Comparison of ENCODE assay signal across 14 mouse cellular contexts in the genomic region with DNA sequence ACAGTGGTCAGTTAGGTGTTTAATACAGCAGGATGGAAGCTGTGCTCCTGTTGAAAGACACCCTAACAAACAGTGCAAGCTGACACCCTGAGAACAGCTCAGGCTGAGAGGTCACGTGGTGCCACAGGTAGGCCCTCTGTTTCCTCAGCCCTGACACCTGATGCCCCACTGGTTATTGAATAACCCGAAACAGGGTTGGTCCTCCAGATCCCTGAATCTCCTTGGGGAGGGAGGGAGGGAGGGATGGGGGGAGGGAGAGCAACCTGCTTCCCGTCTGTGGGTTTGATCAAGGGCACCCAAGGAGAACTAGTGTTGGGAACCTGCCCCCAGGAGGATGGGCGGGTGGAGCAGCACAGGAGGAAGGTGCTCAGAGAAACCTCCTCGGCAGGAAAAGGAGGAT. TPM values are rescaled to one million over a fixed set of nuclear protein-coding genes. Genes with fewer than 3 reads are reported as not detected.
DNase-seq lines count a peak whose midpoint lies in the region; ATAC-seq lines count a peak whose summit lies in the region.
"Had no signal": no experiment of that assay in that cellular context is flagged by ENCODE, and none has a peak within 500 bp of the region (broad histone marks: within the 10 kb centered on the region; RNA-seq: fewer than 3 reads in every experiment).

No protein-coding gene starts in this region.

- WGBS in intestine, embryonic 16.5 days, result 40% methylated on average over 5 of the region's 5 CpGs
- 51% methylated on average over 5 of the region's 5 CpGs for WGBS in hindbrain, embryonic 14.5 days
- WGBS in hindbrain, embryonic 11.5 days, result 53% methylated on average over 5 of the region's 5 CpGs
- WGBS in heart, embryonic 12.5 days, result 56% methylated on average over 5 of the region's 5 CpGs

- H3K36me3 ChIP-seq in intestine, embryonic 16.5 days (ENCODE audit: control insufficient read depth, insufficient read depth, low read length), result no peaks in the 10 kb centered on the region
- H3K36me3 ChIP-seq in hindbrain, embryonic 14.5 days (replicated peaks; ENCODE audit: control insufficient read depth, insufficient read depth), result no peaks in the 10 kb centered on the region
- H3K36me3 ChIP-seq in hindbrain, embryonic 11.5 days (ENCODE audit: control insufficient read depth, insufficient read depth, low read length), result no peaks in the 10 kb centered on the region
- H3K36me3 ChIP-seq in heart, embryonic 12.5 days, result no peaks in the 10 kb centered on the region
- H3K36me3 ChIP-seq: heart, embryonic 10.5 days; hindbrain, embryonic 15.5 days had no signal

- no peak overlapping the region for H3K4me2 ChIP-seq in intestine, embryonic 16.5 days (ENCODE audit: low read depth, low read length)
- H3K4me2 ChIP-seq in hindbrain, embryonic 14.5 days (replicated peaks), result no peak overlapping the region
- H3K4me2 ChIP-seq in hindbrain, embryonic 11.5 days (replicated peaks; ENCODE audit: low read depth, low read length), result no peak overlapping the region
- no peak overlapping the region for H3K4me2 ChIP-seq in heart, embryonic 12.5 days
- H3K4me2 ChIP-seq: hindbrain, embryonic 15.5 days had no signal

- H3K27me3 ChIP-seq in intestine, embryonic 16.5 days (replicated peaks; ENCODE audit: control insufficient read depth, insufficient read depth, low read length), result no peaks in the 10 kb centered on the region
- H3K27me3 ChIP-seq in hindbrain, embryonic 14.5 days (ENCODE audit: control insufficient read depth, insufficient read depth, low read length), result peaks cover 4% of the 10 kb centered on the region; the same call in 1 of the 2 replicates
- peaks cover 2% of the 10 kb centered on the region for H3K27me3 ChIP-seq in hindbrain, embryonic 11.5 days (ENCODE audit: control insufficient read depth, insufficient read depth, low read length)
- H3K27me3 ChIP-seq in heart, embryonic 12.5 days (replicated peaks), result no peaks in the 10 kb centered on the region

- H3K4me3 ChIP-seq in intestine, embryonic 16.5 days (ENCODE audit: low read length), result no peak overlapping the region
- no peak overlapping the region for H3K4me3 ChIP-seq in hindbrain, embryonic 14.5 days (replicated peaks; ENCODE audit: low read length)
- H3K4me3 ChIP-seq in hindbrain, embryonic 11.5 days (ENCODE audit: low read depth, low read length), result no peak overlapping the region
- no peak overlapping the region for H3K4me3 ChIP-seq in heart, embryonic 12.5 days
- H3K4me3 ChIP-seq: erythroblast, embryonic 14.5 days; heart, embryonic 10.5 days; hindbrain, embryonic 15.5 days; left cerebral cortex, adult 2 months had no signal

- peak; percentile 94 for ATAC-seq in intestine, embryonic 16.5 days
- ATAC-seq in hindbrain, embryonic 14.5 days (ENCODE audit: low FRiP score), result no peak
- no peak for ATAC-seq in hindbrain, embryonic 11.5 days (ENCODE audit: low FRiP score)
- no peak for ATAC-seq in heart, embryonic 12.5 days (ENCODE audit: insufficient number of reproducible peaks, low FRiP score)

- H3K9ac ChIP-seq in intestine, embryonic 16.5 days (ENCODE audit: low read depth, low read length), result 0 out of 2 replicates have a peak overlapping the region, but pooled peaks have one; percentile 21
- no peak overlapping the region for H3K9ac ChIP-seq in hindbrain, embryonic 14.5 days
- H3K9ac ChIP-seq in hindbrain, embryonic 11.5 days (ENCODE audit: low read depth, low read length), result no peak overlapping the region
- no peak overlapping the region for H3K9ac ChIP-seq in heart, embryonic 12.5 days
- H3K9ac ChIP-seq: hindbrain, embryonic 15.5 days had no signal

- H3K4me1 ChIP-seq in intestine, embryonic 16.5 days (ENCODE audit: control insufficient read depth, insufficient read depth, low read length), result peaks cover 19% of the 10 kb centered on the region
- H3K4me1 ChIP-seq in hindbrain, embryonic 14.5 days (replicated peaks; ENCODE audit: control insufficient read depth, insufficient read depth, low read length), result no peaks in the 10 kb centered on the region
- no peaks in the 10 kb centered on the region for H3K4me1 ChIP-seq in hindbrain, embryonic 11.5 days (replicated peaks; ENCODE audit: control insufficient read depth, insufficient read depth, low read length)
- no peaks in the 10 kb centered on the region for H3K4me1 ChIP-seq in heart, embryonic 12.5 days (replicated peaks)
- H3K4me1 ChIP-seq: hindbrain, embryonic 15.5 days had no signal

- H3K27ac ChIP-seq in intestine, embryonic 16.5 days (ENCODE audit: low read length), result peak overlapping the region; percentile 79
- no peak overlapping the region for H3K27ac ChIP-seq in hindbrain, embryonic 14.5 days
- no peak overlapping the region for H3K27ac ChIP-seq in hindbrain, embryonic 11.5 days (ENCODE audit: low read depth, low read length)
- no peak overlapping the region for H3K27ac ChIP-seq in heart, embryonic 12.5 days (ENCODE audit: poor library complexity, severe bottlenecking)
- H3K27ac ChIP-seq: heart, embryonic 10.5 days; hindbrain, embryonic 15.5 days; left cerebral cortex, adult 2 months had no signal

- peak; percentile 34 for DNase-seq in R1 (ENCODE audit: low read depth, low spot score)
- peak; percentile 86 to 95 for DNase-seq in kidney, postnatal 25 days
- DNase-seq in lung, postnatal 10 days, result peak; percentile 49
- no peak for DNase-seq in hindbrain, embryonic 14.5 days (ENCODE audit: low spot score)
- DNase-seq in left cerebral cortex, adult 9 months (ENCODE audit: low spot score in 2 of 2), result no peak
- DNase-seq in hindbrain, embryonic 11.5 days (ENCODE audit: low spot score), result no peak
- DNase-seq: cerebellum, postnatal 25 days; thymus, postnatal 25 days had no signal

- no peaks in the 10 kb centered on the region for H3K9me3 ChIP-seq in intestine, embryonic 16.5 days (ENCODE audit: control insufficient read depth, low read length)
- no peaks in the 10 kb centered on the region for H3K9me3 ChIP-seq in hindbrain, embryonic 14.5 days (ENCODE audit: control insufficient read depth, low read length)
- H3K9me3 ChIP-seq in hindbrain, embryonic 11.5 days (ENCODE audit: control insufficient read depth, low read length), result no peaks in the 10 kb centered on the region
- no peaks in the 10 kb centered on the region for H3K9me3 ChIP-seq in heart, embryonic 12.5 days (replicated peaks)
- H3K9me3 ChIP-seq: heart, embryonic 10.5 days; hindbrain, embryonic 15.5 days had no signal

RNA-seq across cellular contexts. Expression of gene Hes1, which starts 18.6 kb away (rescaled TPM):
- polyA plus RNA-seq in intestine, embryonic 16.5 days (2015; fragmentation: Nextera tagmentation; extraction: Ambion mirVana), result 25.9 and 36.1 TPM in 2 replicates
- polyA plus RNA-seq in hindbrain, embryonic 14.5 days (2014; fragmentation: Nextera tagmentation; extraction: Ambion mirVana), result 14.0 and 18.0 TPM in 2 replicates
- polyA plus RNA-seq in hindbrain, embryonic 11.5 days (2014; fragmentation: Nextera tagmentation; extraction: Ambion mirVana), result 28.8 and 32.9 TPM in 2 replicates
- 32.7 and 34.7 TPM in 2 replicates for polyA plus RNA-seq in heart, embryonic 12.5 days (2016; fragmentation: Nextera tagmentation; extraction: Ambion mirVana)

Comparison
In these comparisons a context has a peak if more than half of its experiments do, and no peak if none do; other contexts are left out.
1. DNase-seq: peak in R1 (single experiment), kidney, postnatal 25 days (2 of 2) and lung, postnatal 10 days (single experiment); none in hindbrain, embryonic 14.5 days (single experiment), left cerebral cortex, adult 9 months (0 of 2) and hindbrain, embryonic 11.5 days (single experiment).